Mouse (Mus musculus): ENCODE results near the gene Gm49396. TPM values are rescaled to one million over a fixed set of nuclear protein-coding genes. Genes with fewer than 3 reads are reported as not detected.

Gm49396 gene
- polyA plus RNA-seq, 1 experiment: 1.6 TPM

DNA sequence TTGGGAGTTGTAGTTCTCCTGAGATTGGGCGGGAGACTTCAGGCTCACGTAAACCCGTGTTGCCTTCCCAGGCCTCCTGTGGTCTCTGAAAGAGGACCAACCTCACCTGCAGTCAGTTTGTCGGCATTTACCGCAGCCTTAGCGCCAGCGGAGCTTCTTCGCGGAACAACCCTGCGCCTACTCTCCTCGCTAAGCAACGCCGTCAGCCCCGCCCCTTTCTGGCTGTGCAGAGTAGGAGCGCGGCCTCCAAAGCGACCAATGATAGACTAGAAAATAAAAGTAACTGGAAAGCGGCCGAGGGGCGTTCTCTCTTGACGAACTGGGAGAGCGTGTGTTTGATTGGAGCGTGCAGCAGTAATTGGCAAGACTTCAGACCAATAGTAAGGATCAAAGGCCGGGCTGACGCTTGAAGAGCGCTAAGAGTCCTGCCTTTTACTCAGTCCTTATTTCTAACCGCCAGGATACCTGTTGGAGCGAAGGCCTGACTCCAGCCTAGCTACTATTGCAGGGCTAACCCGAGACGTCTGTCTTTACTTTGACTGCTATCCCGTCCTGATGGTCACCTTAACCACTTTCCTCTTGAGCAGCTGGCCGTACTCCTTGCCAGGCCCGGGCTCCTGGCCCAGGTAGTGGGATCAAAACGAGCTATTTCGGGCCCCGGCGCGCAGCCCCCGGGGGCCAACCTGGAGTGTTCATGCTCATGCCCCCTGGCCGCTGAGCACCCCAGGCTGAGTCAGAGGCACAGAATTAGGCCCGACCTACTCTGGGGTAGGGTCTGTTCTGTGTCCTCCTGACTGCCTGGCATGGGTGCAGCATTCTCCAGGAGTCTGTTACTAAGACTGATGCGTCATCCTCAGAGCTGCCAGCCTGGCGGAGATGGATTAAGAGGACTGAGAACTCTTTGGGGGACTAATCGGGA is 10.8 kb upstream of the Gm49396 start, which contains the start of the genes Hspb6 and Proser3:
Gene Hspb6 (plus strand): TSS at position 77 of the 919 bp plus-strand sequence.
Gene Proser3 (minus strand): TSS at position 198 of the 919 bp plus-strand sequence.
- DNase-seq (ENCODE audit: low read depth): peak; percentile 96

DNA sequence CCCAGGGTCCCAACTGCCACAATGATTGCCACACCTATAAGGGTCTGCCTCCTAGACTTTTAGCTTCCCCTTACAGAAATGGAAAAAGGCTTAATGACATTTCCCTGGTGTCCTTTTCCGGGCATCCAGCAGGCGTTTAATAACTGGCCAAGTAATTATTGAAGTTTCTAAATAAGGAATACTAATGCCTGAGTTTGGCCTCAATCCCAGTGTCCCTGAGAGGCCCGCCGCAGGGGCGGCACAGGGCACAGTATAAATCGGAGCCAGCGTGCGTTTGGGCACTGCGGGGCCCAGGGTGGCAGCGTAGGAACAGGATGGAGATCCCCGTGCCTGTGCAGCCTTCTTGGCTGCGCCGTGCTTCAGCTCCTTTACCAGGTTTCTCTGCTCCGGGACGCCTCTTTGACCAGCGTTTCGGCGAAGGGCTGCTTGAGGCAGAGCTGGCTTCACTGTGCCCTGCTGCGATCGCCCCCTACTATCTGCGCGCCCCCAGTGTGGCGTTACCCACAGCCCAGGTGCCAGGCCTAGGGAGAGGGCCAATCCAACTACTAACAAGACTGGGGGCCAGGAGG is 10.0 kb upstream of the Gm49396 start:
- DNase-seq (ENCODE audit: low read depth): no peak

DNA sequence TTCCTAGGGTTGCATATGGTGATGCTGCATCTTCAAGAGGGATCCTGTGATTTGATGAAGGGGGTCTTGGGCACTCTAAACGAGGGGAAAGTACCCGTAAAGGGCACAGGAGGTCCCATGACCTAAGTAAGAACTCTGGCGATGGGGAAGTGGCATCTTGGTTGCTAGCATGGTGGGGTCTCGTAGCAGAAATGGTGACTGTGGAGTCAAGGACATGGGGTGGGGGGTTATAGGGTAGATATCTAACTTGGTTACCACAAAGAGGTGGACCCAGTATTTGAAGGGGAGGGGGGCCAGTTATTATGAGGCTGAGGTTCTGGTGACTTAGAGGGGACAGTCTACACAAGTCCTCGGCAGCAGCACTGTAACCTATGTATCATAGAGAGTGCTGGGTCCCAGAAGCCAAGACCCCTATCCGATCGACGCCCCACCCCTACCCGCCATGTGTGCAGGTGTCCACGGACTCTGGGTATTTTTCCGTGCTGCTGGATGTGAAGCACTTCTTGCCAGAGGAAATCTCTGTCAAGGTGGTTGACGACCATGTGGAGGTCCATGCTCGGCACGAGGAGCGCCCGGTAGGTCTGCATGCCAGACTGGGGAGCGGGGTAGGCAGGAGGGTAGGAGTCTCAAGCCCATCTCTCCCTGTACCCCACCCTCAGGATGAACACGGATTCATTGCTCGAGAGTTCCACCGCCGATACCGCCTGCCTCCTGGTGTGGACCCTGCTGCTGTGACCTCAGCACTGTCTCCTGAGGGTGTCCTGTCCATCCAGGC is 9.1 kb upstream of the Gm49396 start:
- DNase-seq (ENCODE audit: low read depth): no peak

DNA sequence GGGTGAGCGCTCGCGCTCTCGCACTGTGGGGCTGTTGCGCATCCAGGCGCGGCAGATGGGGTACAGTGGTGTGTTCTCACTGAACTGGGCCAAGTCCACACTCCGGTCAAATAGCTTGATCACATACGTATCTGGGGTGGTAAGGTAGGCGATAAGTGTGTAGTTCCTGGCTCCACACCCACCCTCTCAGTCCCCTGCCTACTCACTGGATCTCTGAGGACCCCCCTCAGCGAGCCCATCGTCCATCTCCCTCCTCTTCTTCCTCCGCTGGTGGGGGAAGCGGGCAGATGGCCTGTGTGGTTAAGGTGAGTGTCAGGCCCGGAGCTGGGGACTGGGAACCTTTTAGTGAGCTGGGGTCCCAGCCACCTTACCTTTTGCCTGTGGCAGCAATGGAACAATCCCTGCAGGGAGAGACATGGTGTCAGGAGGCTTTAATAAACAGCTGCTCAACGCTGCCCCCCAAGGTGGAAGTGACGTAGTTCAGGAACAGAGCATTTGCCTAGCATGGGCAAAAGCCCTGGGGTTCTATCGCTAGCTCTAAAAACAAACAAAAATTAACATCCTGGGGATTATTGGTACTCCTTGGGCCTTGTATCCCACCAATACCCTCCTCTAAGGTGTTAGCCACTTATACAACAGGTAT is 6.1 kb upstream of the Gm49396 start:
- DNase-seq (ENCODE audit: low read depth): no peak

DNA sequence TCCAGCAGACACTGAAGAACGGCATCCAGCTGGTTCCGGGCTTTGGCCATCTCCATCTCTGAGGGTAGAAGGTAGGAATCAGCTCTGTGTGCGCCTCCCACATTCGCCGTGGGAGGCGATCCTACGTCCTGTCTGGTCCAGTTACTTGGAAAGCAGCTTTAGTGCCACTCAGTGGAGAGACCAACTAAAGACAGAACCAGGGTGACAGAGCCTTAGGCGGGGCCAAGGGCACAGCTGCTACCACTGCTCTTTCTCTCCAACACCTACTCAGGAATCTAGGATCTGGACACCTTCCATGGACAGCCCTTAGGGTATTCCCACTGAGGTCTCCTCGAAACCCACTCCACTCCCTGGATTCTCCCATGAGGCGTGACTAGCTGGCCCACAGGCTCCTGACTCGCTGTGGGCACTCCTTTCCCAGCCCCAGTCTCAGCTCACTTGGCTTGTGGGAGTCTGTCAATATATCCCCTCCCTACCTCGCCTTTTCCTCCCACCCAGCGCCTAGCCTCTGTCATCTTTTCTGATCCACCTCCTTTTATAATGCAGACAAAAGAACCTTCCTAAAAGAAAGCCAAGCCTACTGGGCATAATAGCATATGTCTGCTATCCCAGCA is 5.1 kb upstream of the Gm49396 start:
- DNase-seq (ENCODE audit: low read depth): no peak

DNA sequence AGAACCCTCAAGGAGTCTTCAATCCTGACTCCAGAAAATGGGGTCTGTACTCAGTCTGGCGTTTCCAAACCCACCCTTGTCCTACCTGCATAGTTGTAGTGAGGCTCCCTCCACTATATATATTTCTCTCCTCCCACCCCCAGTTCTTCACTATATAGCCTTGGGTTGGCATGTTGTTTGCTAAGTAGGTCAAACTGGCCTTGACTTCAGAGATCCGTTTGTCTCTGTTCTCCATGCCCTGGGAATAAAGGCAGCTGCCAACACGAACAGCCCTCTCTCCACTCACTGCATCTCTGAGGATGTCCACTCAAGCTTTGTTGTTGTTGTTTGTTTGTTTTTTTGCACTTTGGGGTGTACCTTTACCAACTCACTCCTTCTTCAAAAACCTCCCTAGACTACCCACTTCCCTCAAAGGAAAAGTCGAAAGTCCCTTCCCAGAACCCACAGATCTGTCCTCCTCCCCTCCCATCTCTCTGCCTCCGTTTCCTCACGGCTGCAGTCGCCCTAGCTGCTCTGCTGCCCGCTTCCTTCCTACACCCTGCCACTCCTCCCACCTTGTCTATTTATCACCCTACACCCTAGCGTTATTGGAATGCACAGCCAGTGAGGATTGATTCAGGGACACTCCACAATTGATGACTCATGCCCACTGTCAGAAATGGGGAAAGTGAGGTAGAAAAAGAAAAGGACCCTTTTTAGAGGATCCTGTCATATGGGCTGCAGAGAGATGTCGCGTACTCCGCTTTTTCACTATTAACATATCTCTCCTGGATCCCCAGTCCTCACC is 4.3 kb upstream of the Gm49396 start:
- DNase-seq (ENCODE audit: low read depth): no peak

DNA sequence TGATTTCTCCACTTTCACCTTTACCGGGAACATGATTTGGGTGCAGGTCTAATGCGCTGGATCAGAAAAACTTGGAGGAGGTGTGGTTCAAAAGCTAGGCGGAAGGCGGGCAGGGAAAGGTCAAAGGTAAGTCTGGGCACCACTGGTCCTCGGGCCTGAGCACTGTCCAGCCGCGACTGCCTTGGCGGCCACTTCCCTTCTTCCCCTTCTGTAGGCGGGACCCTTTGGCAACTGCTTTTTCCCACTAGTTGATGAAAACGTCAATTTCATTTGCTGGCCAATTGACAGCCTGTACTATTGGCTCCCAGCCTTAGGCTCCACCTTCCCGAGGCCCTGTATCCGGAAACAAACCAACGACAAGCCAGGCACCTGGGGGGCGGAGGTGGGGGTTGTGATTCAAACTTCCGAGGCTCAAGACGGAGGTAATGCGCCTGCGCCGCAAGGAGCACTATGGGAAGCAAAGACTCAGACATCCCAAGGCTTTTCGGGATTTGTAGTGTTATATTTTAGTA is 3.6 kb upstream of the Gm49396 start, which contains the start of gene Lin37:
Gene Lin37 (minus strand): TSS at position 396 of the 512 bp plus-strand sequence.
- peak; percentile 91 for DNase-seq (ENCODE audit: low read depth)

DNA sequence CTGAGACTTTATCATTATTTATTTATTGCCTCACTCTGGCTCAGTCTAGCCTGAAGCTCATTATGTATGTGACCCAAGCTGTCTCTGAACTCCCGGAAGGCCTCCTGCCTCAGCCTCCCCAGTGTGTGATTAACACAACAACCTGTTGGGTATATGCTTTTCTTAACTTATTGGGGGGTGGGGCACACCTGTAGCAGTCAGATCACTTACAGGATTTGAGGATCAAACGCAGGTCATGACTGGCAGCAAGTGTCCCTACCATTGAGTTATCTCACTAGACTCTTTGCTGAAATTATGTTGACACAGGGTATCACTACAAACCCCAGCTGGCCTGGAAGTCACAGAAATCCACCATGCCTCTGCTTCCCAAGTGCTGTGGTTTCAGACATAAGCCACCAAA is 2.8 kb upstream of the Gm49396 start:
- DNase-seq (ENCODE audit: low read depth): no peak

DNA sequence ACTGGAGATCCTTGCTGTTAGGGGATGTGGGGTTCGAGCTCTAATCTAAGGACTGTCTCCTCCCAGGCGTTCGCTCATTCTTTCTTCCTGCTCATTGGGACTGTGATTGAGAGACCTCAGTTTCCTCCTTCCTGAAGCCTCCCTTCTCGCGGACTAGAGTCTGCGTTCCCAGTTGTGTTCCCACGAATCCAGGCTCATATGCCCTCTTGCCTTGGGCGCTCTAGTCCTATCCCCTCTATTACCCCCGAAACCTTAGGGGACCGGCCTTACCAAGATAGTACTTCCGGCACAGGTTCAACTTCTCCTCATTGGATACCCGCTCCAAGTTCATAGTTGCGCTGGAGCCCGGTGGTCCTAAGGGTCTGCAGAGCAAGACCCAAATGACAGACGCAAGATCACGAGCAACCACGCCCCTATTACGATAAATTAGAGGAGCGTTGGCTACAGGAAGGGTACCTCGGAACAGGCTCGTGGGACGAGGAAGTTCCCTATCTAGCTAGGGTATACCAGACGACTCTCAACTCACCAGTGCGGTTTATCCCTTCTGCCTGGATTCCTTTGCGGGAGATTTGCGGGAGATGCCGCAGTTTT is 523 bp upstream of the Gm49396 start:
- DNase-seq (ENCODE audit: low read depth): no peak

DNA sequence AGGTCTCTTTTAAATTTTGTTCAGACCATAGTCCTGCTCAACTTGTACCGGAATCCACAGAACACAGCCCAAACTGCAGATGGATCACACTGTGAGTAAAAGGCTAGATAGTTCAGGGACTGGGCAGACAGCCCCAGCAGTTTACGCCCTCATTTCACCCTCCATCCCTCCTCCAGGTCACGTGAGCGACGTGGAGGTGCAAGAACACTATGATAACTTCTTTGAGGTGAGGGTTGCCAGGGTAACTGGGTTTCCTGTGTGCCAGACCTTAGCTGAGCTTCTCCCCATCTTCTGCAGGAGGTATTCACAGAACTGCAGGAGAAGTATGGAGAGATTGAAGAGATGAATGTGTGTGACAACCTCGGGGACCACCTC is 749 bp downstream of the Gm49396 start:
- DNase-seq (ENCODE audit: low read depth): no peak

DNA sequence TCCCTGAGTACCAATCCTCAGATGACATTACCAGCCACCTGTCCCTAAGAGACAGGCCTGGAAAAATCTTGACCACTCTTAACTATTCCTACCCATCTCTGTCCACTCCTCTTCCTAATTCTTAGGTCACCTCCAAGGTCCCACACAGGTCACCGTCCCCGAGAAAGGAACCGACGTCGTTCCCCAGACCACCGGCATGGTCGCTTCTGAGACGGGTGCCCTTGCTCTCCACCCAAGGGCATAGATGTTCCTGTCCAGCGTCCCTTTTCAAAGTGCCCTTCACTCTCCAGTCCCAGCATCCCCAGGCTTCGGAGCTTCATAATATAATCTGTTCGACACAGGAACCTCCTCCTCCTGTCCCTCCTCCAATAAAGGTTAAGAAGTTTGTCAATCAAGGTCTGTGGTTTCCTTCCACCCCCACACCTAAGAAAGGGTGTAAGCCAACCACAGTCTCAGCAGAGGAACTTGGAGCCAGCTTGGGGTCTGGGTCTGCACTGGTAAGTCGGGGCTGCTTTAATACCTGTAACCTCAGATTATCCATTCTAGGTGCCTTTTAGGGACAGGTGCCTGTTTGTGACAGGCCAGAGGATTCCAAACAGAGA is 1.9 kb downstream of the Gm49396 start, which contains the start of gene Igflr1:
Gene Igflr1 (plus strand): TSS at position 458 of the 602 bp plus-strand sequence.
- no peak for DNase-seq (ENCODE audit: low read depth)

DNA sequence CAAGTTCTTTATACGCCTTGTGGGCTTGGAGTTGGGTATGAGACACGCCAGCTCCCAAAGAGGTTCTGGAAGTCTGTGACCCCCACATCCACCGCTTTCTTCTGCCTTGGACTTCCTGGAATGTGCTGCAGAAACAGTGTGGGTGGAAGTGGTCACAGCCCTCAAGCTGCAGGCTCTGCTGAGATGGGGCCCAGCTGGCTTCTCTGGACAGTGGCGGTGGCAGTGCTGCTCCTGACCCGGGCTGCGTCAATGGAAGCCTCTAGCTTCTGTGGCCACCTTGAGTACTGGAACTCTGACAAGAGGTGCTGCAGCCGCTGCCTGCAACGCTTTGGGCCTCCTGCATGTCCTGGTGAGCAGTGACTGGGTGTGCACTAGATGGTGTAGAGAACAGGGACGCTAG is 2.9 kb downstream of the Gm49396 start:
- DNase-seq (ENCODE audit: low read depth): no peak

DNA sequence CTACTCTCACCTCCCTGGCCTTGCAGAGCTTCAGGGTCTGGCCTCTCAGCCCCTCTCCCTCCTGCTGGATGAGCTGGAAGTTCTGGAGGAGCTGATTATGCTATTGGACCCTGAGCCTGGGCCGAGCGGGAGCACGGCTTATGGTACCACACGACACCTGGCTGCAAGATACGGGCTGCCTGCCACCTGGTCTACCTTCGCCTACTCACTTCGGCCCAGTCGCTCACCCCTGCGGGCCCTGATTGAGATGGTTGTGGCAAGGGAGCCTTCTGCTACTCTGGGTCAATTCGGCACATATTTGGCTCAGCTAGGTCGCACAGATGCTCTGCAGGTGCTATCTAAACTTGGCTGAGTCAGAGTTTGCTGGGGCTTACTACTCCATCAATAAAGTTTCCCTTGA is 4.4 kb downstream of the Gm49396 start:
- no peak for DNase-seq (ENCODE audit: low read depth)

DNA sequence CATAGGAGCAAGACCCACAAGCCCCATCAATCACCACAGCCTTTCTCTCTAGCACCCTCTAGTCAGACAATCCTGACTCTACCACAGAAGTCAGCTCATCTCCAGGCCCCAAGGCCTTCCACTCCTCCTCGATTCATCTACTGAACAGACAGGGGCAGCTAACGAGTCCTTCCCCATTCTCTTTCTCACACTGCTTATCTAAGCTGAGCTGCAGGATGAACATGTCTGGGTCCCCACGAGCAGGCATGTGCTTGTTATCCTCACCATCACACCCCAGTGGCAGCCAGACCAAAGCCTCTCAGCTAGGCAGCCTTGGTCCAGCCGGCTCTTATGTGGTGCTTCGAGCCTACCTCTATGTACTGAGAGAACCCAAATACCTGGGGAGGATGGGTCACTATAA is 9.2 kb downstream of the Gm49396 start:
- DNase-seq (ENCODE audit: low read depth): no peak

DNA sequence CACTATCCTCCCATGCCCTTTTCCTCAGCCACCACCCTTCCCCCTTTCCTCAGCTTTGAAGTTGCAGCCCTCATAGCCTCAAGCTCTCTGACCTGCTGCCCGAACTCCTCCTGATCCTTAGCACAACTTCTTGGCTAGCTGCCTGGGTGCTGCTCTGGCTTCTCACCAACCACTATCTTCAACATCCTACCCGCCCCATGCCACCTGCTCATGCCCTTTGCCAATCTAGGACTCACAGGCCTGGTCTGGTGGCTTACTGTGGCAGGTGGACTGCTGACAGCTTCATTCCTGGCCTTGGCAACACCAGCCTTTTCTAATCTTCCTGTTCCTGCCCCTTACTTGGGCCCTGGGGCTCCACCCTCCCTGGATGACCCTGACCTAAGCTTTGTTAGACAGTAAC is 9.8 kb downstream of the Gm49396 start:
- DNase-seq (ENCODE audit: low read depth): no peak

DNA sequence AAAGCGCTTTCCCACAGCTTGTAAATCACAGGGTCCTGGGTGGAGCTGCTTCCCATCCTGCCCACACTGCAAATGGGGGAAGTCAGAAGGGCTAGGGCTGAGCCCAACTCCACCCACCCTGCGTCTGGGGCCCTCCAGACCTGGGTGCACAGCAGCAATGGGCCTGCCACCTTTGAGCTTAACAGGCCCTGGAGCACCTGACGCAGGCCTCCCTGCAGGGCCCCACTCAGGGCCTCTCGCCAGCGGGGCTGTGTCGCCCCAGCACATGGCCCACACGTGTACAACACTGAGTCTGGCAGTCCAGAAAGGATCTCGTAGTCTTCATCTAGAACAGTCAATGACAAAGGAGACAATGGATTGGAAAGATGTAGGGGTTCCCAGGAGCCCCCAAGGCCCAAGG is 16.8 kb downstream of the Gm49396 start:
- no peak for DNase-seq (ENCODE audit: low read depth)

DNA sequence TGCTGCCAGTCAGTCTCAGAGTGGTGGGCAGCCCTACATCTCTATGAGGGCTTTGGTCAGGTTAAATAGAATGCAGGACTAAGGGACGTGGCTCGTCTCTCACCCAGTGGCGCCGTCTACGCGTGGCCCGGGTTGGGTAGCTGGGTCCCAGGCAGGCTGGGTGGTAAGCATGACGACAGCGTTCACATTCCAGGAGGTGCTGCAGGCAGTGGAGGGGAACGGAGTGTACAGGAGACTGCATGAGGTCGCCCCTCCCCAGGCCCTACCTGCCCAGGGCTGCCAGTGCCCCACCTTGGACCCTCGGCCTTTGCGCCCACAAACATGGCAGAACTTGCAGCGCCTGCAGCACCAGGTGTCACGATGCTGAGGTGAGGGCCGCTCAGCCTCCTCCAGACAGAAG is 18.4 kb downstream of the Gm49396 start:
- DNase-seq (ENCODE audit: low read depth): no peak

DNA sequence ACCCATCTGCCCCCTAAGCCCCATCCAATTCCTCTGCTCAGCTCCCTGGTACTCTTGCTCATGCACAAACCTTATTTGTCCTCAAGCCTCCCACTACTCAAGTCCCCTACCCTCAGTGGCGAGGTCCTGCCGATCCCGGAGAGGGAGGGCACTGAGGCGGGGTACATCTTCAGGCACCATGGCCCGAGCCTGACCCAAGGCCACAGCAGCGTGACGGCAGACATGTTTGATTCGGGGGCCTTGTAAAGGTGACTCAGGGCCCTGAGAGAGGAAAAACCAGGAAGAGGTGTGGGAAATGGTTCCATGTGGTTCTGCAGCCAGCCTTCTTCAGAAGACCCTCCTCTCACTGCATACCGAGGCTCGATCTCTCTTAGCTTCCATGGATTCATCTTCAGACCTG is 21.2 kb downstream of the Gm49396 start:
- no peak for DNase-seq (ENCODE audit: low read depth)

DNA sequence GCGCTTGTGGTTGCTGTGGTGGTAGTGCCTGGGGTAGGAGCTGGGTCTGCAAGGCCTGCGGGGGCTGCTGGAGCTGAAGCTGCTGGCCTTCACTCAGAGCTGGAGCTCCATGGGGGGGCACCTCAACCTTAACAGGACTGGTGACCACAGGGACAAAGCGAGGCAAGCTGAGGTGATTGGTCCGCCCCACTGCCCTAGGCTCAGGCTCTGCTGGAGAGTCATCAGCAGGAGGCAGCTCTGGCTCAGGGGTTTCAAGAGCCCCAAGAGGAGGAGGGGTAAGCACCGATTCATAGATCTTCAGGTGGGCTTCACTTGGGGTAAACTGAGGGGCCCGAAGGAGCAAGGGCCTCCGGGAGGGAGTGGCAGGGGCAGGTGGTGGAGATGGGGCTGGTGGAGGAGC is 22.0 kb downstream of the Gm49396 start:
- no peak for DNase-seq (ENCODE audit: low read depth)
